Mouse (Mus musculus) hindbrain, embryonic 11.5 days (tissue): ENCODE results near the gene Slc4a3. TPM values are rescaled to one million over a fixed set of nuclear protein-coding genes. Genes with fewer than 3 reads are reported as not detected.
A peak's percentile ranks its signal among the peaks of the same experiment; 100 is the strongest.

Experiments used
- ATAC-seq: fragments of 200-750 bp; cut with Nextera tagmentation; 2 replicates; pipeline ENCODE4 v1.8.0; 2017; ENCODE audit warnings: mild to moderate bottlenecking, moderate TSS enrichment, moderate library complexity; ENCODE audit not compliant: low FRiP score
- DNase-seq: peaks from one replicate; pipeline ENCODE4 v3.0.0-alpha.2; 2015; ENCODE audit warnings: low spot score
- H3K27ac ChIP-seq: fragments of 300-500 bp; sonication (generic); 2 replicates; pipeline ENCODE4 v1.5.1; 2014; ENCODE audit warnings: mild to moderate bottlenecking, low read depth, low read length
- H3K27me3 ChIP-seq: fragments of 300-500 bp; sonication (generic); 2 replicates; pipeline ENCODE4 v1.6.1; 2014; ENCODE audit warnings: mild to moderate bottlenecking, low read length, moderate library complexity, mixed read lengths; ENCODE audit not compliant: control insufficient read depth, insufficient read depth
- H3K36me3 ChIP-seq: fragments of 300-500 bp; sonication (generic); 2 replicates; pipeline ENCODE4 v1.6.1; 2014; ENCODE audit warnings: mild to moderate bottlenecking, low read length, moderate library complexity, mixed read lengths; ENCODE audit not compliant: control insufficient read depth, insufficient read depth
- H3K4me1 ChIP-seq: fragments of 300-500 bp; sonication (generic); replicated peaks from 2 replicates; pipeline ENCODE4 v1.6.1; 2014; ENCODE audit warnings: low read length, mixed read lengths; ENCODE audit not compliant: control insufficient read depth, insufficient read depth
- H3K4me2 ChIP-seq: fragments of 300-500 bp; sonication (generic); replicated peaks from 2 replicates; pipeline ENCODE4 v1.6.1; 2014; ENCODE audit warnings: mild to moderate bottlenecking, low read depth, low read length
- H3K4me3 ChIP-seq: fragments of 300-500 bp; sonication (generic); 2 replicates; pipeline ENCODE4 v1.5.1; 2014; ENCODE audit warnings: low read depth, low read length
- H3K9ac ChIP-seq: fragments of 300-500 bp; sonication (generic); 2 replicates; pipeline ENCODE4 v1.6.1; 2014; ENCODE audit warnings: low read depth, low read length
- H3K9me3 ChIP-seq: fragments of 300-500 bp; sonication (generic); 2 replicates; pipeline ENCODE4 v1.6.1; 2016; ENCODE audit warnings: low read length; ENCODE audit not compliant: control insufficient read depth
- WGBS: fragments of 180-500 bp; shearing (Covaris S2); extraction: QIAGEN DNeasy Blood & Tissue Kit; methylation state at CpG from one replicate; pipeline ENCODE4 v1.1.7; 2014; 5-methylcytosine and 5-hydroxymethylcytosine counted together
- polyA plus RNA-seq: library from polyadenylated mRNA; unstranded; fragments of >200 nt; fragmentation: Nextera tagmentation; extraction: Ambion mirVana; gene quantifications from 2 replicates; pipeline ENCODE4 v1.2.1, GENCODE M21; 2014

The Slc4a3 gene
- polyA plus RNA-seq, 1 experiment from 2014 or later: 9.2 TPM

DNA sequence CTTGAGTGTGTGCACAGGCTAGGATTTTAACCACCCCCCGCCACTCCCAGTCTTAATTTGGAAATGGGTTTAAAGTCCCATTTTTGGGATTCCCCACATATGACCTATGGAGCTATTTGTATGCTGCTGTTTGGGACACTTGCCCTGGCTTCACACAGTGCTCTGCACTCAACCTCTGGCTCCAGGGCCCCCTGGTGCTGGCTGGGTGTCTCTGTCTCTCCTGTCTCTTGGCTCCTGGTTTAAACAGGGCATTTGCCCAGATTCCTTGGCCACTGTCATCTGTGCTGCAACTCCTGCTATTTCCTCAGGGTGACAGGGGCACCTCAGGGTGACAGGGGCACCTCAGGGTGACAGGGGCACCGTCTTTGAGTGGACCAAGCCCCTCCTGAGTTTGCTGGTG is 50.8 kb downstream of the Slc4a3 start:
- Histone ChIP-seq H3K4me3 (no peak overlapping the region), H3K36me3 (no peaks in the 10 kb centered on the region), H3K4me1 (no peaks in the 10 kb centered on the region; the same call in 1 of the 2 replicates), H3K27me3 (0 out of 2 replicates have a peak, but pooled peaks cover 2% of the 10 kb centered on the region), H3K4me2 (no peak overlapping the region), H3K9me3 (no peaks in the 10 kb centered on the region), H3K27ac (no peak overlapping the region), H3K9ac (no peak overlapping the region)
- 96% methylated on average over 2 of the region's 2 CpGs for WGBS
- ATAC-seq (no peak), DNase-seq (no peak)

GRCm38 (mm10) chr1:75597622-75598021 is 51.6 kb downstream of the Slc4a3 start:
- H3K9me3 ChIP-seq: no peaks in the 10 kb centered on the region
- no peaks in the 10 kb centered on the region for H3K36me3 ChIP-seq
- no peak overlapping the region for H3K9ac ChIP-seq
- DNase-seq (peak; percentile 79), ATAC-seq (no peak)
- no peak overlapping the region for H3K4me3 ChIP-seq
- no peaks in the 10 kb centered on the region; the same call in 1 of the 2 replicates for H3K4me1 ChIP-seq
- H3K27me3 ChIP-seq: 0 out of 2 replicates have a peak, but pooled peaks cover 2% of the 10 kb centered on the region
- H3K4me2 ChIP-seq: no peak overlapping the region
- no peak overlapping the region for H3K27ac ChIP-seq

DNA sequence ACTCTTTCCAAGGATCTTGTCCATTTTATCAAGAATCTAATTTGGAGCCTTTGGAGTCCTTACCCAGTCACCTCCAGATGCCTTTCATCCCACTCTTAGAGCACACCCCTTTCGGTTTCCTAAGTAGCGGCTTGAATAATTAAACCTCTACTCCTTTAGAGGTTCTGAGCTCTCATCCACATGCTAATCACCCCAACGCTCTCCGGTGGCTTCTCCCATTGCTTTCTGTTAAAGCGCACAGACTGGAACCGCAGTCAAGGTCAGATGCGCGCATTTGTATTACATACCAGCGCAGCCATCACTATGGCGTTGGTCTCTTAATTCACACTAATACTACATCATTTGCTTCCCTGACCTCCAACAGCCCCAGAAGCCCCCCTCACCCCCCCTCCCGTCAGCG is 55.7 kb downstream of the Slc4a3 start:
- Histone ChIP-seq H3K9me3 (no peaks in the 10 kb centered on the region), H3K4me2 (no peak overlapping the region), H3K4me1 (no peaks in the 10 kb centered on the region; the same call in 1 of the 2 replicates), H3K4me3 (no peak overlapping the region), H3K36me3 (no peaks in the 10 kb centered on the region), H3K9ac (no peak overlapping the region), H3K27ac (no peak overlapping the region), H3K27me3 (0 out of 2 replicates have a peak, but pooled peaks cover 2% of the 10 kb centered on the region)
- DNase-seq (no peak), ATAC-seq (no peak)
- WGBS: 10% methylated on average over 10 of the region's 12 CpGs

- no peak overlapping the region for H3K4me2 ChIP-seq
- no peak overlapping the region for H3K9ac ChIP-seq
- ATAC-seq (no peak), DNase-seq (no peak)
- H3K27ac ChIP-seq: no peak overlapping the region
- WGBS: 86% methylated on average over 7 of the region's 7 CpGs
- H3K27me3 ChIP-seq: 0 out of 2 replicates have a peak, but pooled peaks cover 2% of the 10 kb centered on the region
- no peaks in the 10 kb centered on the region for H3K9me3 ChIP-seq
- H3K36me3 ChIP-seq: no peaks in the 10 kb centered on the region
- no peaks in the 10 kb centered on the region; the same call in 1 of the 2 replicates for H3K4me1 ChIP-seq
- no peak overlapping the region for H3K4me3 ChIP-seq
These were observed 57.5 kb downstream of the Slc4a3 start for GRCm38 (mm10) chr1:75603584-75603983.

DNA sequence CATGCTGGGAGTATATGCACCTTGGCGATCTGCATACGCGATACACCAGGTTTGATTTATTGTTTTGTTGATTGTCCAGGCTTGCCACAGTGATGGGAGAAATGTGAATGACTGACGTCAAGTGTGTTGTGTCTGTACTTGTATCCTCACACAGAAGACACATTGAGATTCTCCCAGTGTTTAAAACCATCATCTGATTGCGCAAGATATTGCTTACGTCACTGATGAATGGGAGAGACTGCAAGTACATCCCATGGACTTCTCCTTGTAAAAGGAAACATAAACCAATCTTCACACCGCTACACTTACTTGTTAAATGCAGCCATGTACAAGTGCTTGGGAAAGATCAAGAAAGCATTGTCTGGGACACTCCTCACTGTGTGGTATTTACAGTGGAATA is 62.2 kb downstream of the Slc4a3 start:
- H3K4me1 ChIP-seq: no peaks in the 10 kb centered on the region
- H3K4me2 ChIP-seq: no peak overlapping the region
- ATAC-seq (no peak), DNase-seq (no peak)
- no peak overlapping the region for H3K4me3 ChIP-seq
- no peaks in the 10 kb centered on the region for H3K27me3 ChIP-seq
- H3K9me3 ChIP-seq: no peaks in the 10 kb centered on the region
- 95% methylated on average over 7 of the region's 7 CpGs for WGBS
- H3K27ac ChIP-seq: no peak overlapping the region
- no peaks in the 10 kb centered on the region for H3K36me3 ChIP-seq
- no peak overlapping the region for H3K9ac ChIP-seq

DNA sequence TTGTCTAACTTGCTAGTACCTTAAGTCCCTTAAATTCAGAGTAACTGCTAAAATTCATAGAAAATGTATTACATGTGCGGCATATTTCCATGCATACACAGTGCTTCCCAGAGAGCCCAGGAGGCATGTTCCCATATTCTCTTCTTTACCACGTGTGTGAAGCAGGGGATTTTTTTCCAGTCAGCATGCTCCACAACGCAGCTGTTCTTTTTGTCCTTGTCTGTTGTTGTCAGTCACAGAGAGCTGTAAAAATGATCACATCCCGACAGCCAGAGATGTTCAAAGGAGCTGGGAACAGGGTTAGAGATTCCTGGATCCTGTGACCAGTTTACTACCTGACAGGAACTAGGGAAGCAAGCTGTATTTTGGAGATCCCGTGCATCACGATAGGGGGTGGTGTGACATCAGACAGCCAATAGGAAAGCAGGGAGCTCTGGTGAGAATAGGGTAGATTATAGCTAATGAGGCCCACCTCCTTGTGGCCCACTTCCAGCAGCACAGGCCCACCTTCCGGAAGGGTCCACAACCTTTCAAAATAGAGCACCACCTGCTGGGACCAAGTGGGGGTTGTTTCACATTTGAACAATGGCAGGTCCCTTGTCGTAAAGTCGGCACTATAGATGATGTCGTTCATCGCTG is 62.7 kb downstream of the Slc4a3 start:
- no peaks in the 10 kb centered on the region for H3K4me1 ChIP-seq
- no peak overlapping the region for H3K9ac ChIP-seq
- DNase-seq (no peak), ATAC-seq (no peak)
- H3K9me3 ChIP-seq: no peaks in the 10 kb centered on the region
- no peak overlapping the region for H3K27ac ChIP-seq
- H3K4me2 ChIP-seq: no peak overlapping the region
- no peaks in the 10 kb centered on the region for H3K27me3 ChIP-seq
- no peaks in the 10 kb centered on the region for H3K36me3 ChIP-seq
- WGBS: 78% methylated on average over 11 of the region's 11 CpGs
- H3K4me3 ChIP-seq: no peak overlapping the region

DNA sequence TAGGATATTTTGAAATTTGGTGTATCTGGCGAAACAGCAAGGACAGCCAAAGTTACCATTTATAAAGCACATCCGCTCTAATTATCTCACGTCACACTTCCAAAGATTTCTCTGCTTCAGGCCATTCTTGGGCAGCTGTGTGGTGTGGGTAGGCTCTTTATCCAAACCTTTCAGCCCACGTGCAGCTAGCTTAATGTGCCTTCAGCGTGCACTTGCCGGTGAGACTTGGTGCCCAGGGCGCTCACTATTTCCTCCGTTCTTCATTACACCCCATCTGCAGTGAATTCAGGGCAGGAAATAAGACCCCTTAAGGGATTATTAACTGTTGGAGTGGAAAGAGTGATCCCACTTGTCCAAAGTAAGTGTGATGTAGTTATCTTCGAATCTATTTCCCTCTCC is 63.2 kb downstream of the Slc4a3 start:
- no peaks in the 10 kb centered on the region for H3K9me3 ChIP-seq
- H3K27me3 ChIP-seq: no peaks in the 10 kb centered on the region
- 80% methylated on average over 9 of the region's 9 CpGs for WGBS
- ATAC-seq (no peak), DNase-seq (no peak)
- no peak overlapping the region for H3K4me3 ChIP-seq
- no peak overlapping the region for H3K27ac ChIP-seq
- H3K4me2 ChIP-seq: no peak overlapping the region
- no peak overlapping the region for H3K9ac ChIP-seq
- no peaks in the 10 kb centered on the region for H3K36me3 ChIP-seq
- H3K4me1 ChIP-seq: no peaks in the 10 kb centered on the region

- Histone ChIP-seq H3K27me3 (no peaks in the 10 kb centered on the region), H3K9ac (0 out of 2 replicates have a peak overlapping the region, but pooled peaks have one; percentile 7), H3K4me3 (no peak overlapping the region), H3K9me3 (no peaks in the 10 kb centered on the region), H3K4me2 (no peak overlapping the region), H3K27ac (peak overlapping the region; percentile 45; the same call in 1 of the 2 replicates), H3K4me1 (no peaks in the 10 kb centered on the region), H3K36me3 (no peaks in the 10 kb centered on the region)
- 44% methylated on average over 8 of the region's 8 CpGs for WGBS
- DNase-seq (no peak), ATAC-seq (no peak)
These were observed 64.5 kb downstream of the Slc4a3 start for GRCm38 (mm10) chr1:75610553-75610952.
